Mouse (Mus musculus) midbrain, embryonic 12.5 days (tissue): ENCODE measurements around the gene Vmn1r70. TPM values are rescaled to one million over a fixed set of nuclear protein-coding genes. Genes with fewer than 3 reads are reported as not detected.

Experiments
- ATAC-seq: fragments of 200-750 bp; cut with Nextera tagmentation; 2 replicates; pipeline ENCODE4 v1.8.0; 2017; ENCODE audit warnings: low read depth, moderate TSS enrichment, moderate library complexity; ENCODE audit not compliant: low FRiP score
- H3K27ac ChIP-seq: fragments of 300-500 bp; sonication (generic); replicated peaks from 2 replicates; pipeline ENCODE4 v1.5.1; 2016; ENCODE audit warnings: mild to moderate bottlenecking
- H3K27me3 ChIP-seq: fragments of 300-500 bp; sonication (generic); 2 replicates; pipeline ENCODE4 v1.6.1; 2016; ENCODE audit warnings: mild to moderate bottlenecking
- H3K36me3 ChIP-seq: fragments of 300-500 bp; sonication (generic); 2 replicates; pipeline ENCODE4 v1.6.1; 2016
- H3K4me1 ChIP-seq: fragments of 300-500 bp; sonication (generic); 2 replicates; pipeline ENCODE4 v1.6.1; 2016
- H3K4me2 ChIP-seq: fragments of 300-500 bp; sonication (generic); replicated peaks from 2 replicates; pipeline ENCODE4 v1.6.1; 2016; ENCODE audit warnings: mild to moderate bottlenecking, moderate library complexity
- H3K4me3 ChIP-seq: fragments of 300-500 bp; sonication (generic); 2 replicates; pipeline ENCODE4 v1.5.1; 2016; ENCODE audit warnings: mild to moderate bottlenecking
- H3K9ac ChIP-seq: fragments of 300-500 bp; sonication (generic); replicated peaks from 2 replicates; pipeline ENCODE4 v1.6.1; 2016; ENCODE audit warnings: mild to moderate bottlenecking, moderate library complexity
- H3K9me3 ChIP-seq: fragments of 300-500 bp; sonication (generic); 2 replicates; pipeline ENCODE4 v1.6.1; 2016; ENCODE audit warnings: mild to moderate bottlenecking
- WGBS: fragments of 180-500 bp; shearing (Covaris S2); methylation state at CpG from one replicate; pipeline ENCODE4 v1.1.7; 2016; 5-methylcytosine and 5-hydroxymethylcytosine counted together
- polyA plus RNA-seq: library from polyadenylated mRNA; unstranded; fragments of >200 nt; fragmentation: Nextera tagmentation; extraction: Ambion mirVana; gene quantifications from 2 replicates; pipeline ENCODE4 v1.2.1, GENCODE M21; 2016

Gene Vmn1r70
- polyA plus RNA-seq, result not detected in 2 replicates

GRCm38 (mm10) chr7:10631232-10631631 is at the start of gene Vmn1r70:
Gene Vmn1r70, plus strand, starts transcription at chr7:10631532.
- ATAC-seq, result no peak
- WGBS, result 67% methylated on average over 1 of the region's 1 CpGs

GRCm38 (mm10) chr7:10613559-10613958 is 17.8 kb upstream of the Vmn1r70 start, which contains the start of gene Vmn1r69:
Gene Vmn1r69, minus strand, starts transcription at chr7:10613659.
- Histone ChIP-seq H3K4me1 (no peaks in the 10 kb centered on the region), H3K9me3 (peaks cover 42% of the 10 kb centered on the region), H3K27me3 (no peaks in the 10 kb centered on the region), H3K27ac (no peak within 1 kb of the TSS), H3K36me3 (no peaks in the 10 kb centered on the region), H3K9ac (no peak within 1 kb of the TSS), H3K4me3 (no peak within 1 kb of the TSS), H3K4me2 (no peak within 1 kb of the TSS)
- no peak for ATAC-seq

More at GRCm38 (mm10) chr7:10631232-10631631, at the start of gene Vmn1r70:
- Histone ChIP-seq H3K36me3 (no peaks in the 10 kb centered on the region), H3K4me2 (no peak within 1 kb of the TSS), H3K4me3 (no peak within 1 kb of the TSS), H3K27ac (no peak within 1 kb of the TSS), H3K27me3 (no peaks in the 10 kb centered on the region), H3K4me1 (no peaks in the 10 kb centered on the region), H3K9ac (no peak within 1 kb of the TSS), H3K9me3 (peaks cover 34% of the 10 kb centered on the region)

Other genes starting within 250 kb of the Vmn1r70 start
- gene Vmn1r67, start 188.2 kb upstream of the Vmn1r70 start, polyA plus RNA-seq, result not detected in 2 replicates
- 48.9 and 52.8 TPM in 2 replicates for gene Zik1, start 136.1 kb upstream of the Vmn1r70 start, polyA plus RNA-seq
- gene Vmn1r68, start 73.0 kb upstream of the Vmn1r70 start, polyA plus RNA-seq, result not detected in 2 replicates
- not detected in 2 replicates for gene Vmn1r69, start 17.9 kb upstream of the Vmn1r70 start, polyA plus RNA-seq
- gene Nlrp4b, start 56.3 kb downstream of the Vmn1r70 start, polyA plus RNA-seq, result not detected in 2 replicates
- gene Vmn1r71, start 122.8 kb downstream of the Vmn1r70 start, polyA plus RNA-seq, result not detected in 2 replicates